Mouse (Mus musculus) embryonic facial prominence, embryonic 15.5 days (tissue): Measurements from ENCODE around the gene C1qtnf3. TPM values are rescaled to one million over a fixed set of nuclear protein-coding genes. Genes with fewer than 3 reads are reported as not detected.

Experiments
- ATAC-seq: fragments of 200-750 bp; cut with Nextera tagmentation; 2 replicates; pipeline ENCODE4 v1.8.0; 2017; ENCODE audit warnings: low read depth, moderate TSS enrichment; ENCODE audit not compliant: insufficient number of reproducible peaks, low FRiP score, low TSS enrichment
- H3K27ac ChIP-seq: fragments of 300-500 bp; sonication (generic); replicated peaks from 2 replicates; pipeline ENCODE4 v1.5.1; 2015; ENCODE audit warnings: mild to moderate bottlenecking, inconsistent platforms
- H3K27me3 ChIP-seq: fragments of 300-500 bp; sonication (generic); 2 replicates; pipeline ENCODE4 v1.6.1; 2015; ENCODE audit warnings: inconsistent platforms
- H3K36me3 ChIP-seq: fragments of 300-500 bp; sonication (generic); 2 replicates; pipeline ENCODE4 v1.6.1; 2015; ENCODE audit warnings: mild to moderate bottlenecking, inconsistent platforms
- H3K4me1 ChIP-seq: fragments of 300-500 bp; sonication (generic); 2 replicates; pipeline ENCODE4 v1.6.1; 2015; ENCODE audit warnings: inconsistent platforms
- H3K4me2 ChIP-seq: fragments of 300-500 bp; sonication (generic); replicated peaks from 2 replicates; pipeline ENCODE4 v1.6.1; 2015; ENCODE audit warnings: mild to moderate bottlenecking, inconsistent platforms
- H3K4me3 ChIP-seq: fragments of 300-500 bp; sonication (generic); replicated peaks from 2 replicates; pipeline ENCODE4 v1.5.1; 2015; ENCODE audit warnings: mild to moderate bottlenecking, inconsistent platforms
- H3K9ac ChIP-seq: fragments of 300-500 bp; sonication (generic); 2 replicates; pipeline ENCODE4 v1.6.1; 2015; ENCODE audit warnings: inconsistent platforms
- H3K9me3 ChIP-seq: fragments of 300-500 bp; sonication (generic); replicated peaks from 2 replicates; pipeline ENCODE4 v1.6.1; 2016; ENCODE audit warnings: inconsistent platforms
- WGBS: fragments of 180-500 bp; shearing (Covaris S2); methylation state at CpG from one replicate; pipeline ENCODE4 v1.1.7; 2015; 5-methylcytosine and 5-hydroxymethylcytosine counted together
- polyA plus RNA-seq: library from polyadenylated mRNA; unstranded; fragments of >200 nt; fragmentation: Nextera tagmentation; extraction: Ambion mirVana; gene quantifications from 2 replicates; pipeline ENCODE4 v1.2.1, GENCODE M21; 2015

C1qtnf3 gene
- polyA plus RNA-seq, 1 experiment from 2014 or later, result 44.5 TPM

DNA sequence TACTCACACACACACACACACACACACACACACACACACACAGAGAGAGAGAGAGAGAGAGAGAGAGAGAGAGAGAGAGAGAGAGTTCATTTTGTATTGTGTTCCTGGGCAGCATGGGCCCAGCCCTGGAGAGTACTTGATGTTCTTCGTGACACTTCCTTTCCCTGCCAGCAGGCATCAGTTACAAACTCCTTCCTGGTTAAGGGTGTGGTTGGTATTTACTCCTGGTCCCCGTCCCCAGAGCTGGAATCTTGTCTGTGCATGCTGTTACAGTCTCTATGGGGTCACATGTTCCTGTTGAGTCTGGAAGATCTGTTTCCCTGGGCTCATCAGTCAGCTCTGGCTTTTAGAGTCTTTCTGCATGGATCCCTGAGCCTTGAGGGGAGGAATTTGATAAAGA lies 38.3 kb downstream of the C1qtnf3 start:
- Histone ChIP-seq H3K27ac (no peak overlapping the region), H3K4me2 (no peak overlapping the region), H3K4me1 (no peaks in the 10 kb centered on the region), H3K27me3 (no peaks in the 10 kb centered on the region), H3K9me3 (no peaks in the 10 kb centered on the region), H3K9ac (no peak overlapping the region), H3K4me3 (no peak overlapping the region), H3K36me3 (peaks cover 18% of the 10 kb centered on the region; the same call in 1 of the 2 replicates)
- WGBS, result 36% methylated on average over 2 of the region's 2 CpGs
- peak; percentile 63; the same call in 1 of the 2 replicates for ATAC-seq

DNA sequence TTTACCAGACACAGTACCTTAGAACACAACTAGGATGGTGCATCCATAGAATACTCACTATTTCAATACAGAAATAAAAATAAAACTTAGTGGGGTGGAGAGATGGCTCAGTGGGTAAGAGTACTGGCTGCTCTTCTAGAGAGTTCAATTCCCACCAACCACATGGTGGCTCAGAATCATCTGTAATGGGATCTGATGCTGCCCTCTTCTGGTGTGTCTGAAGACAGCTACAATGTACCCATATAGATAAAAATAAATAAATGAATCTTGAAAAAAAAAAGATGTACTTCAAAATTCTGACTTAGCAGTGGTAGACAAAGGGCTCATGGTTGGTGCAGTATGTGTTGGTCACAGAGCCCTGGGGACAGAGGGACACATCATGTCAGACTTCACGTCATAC lies 39.4 kb downstream of the C1qtnf3 start:
- Histone ChIP-seq H3K27me3 (no peaks in the 10 kb centered on the region), H3K9me3 (no peaks in the 10 kb centered on the region), H3K9ac (no peak overlapping the region), H3K4me1 (no peaks in the 10 kb centered on the region), H3K27ac (no peak overlapping the region), H3K4me3 (no peak overlapping the region), H3K4me2 (no peak overlapping the region), H3K36me3 (peaks cover 23% of the 10 kb centered on the region)
- no peak for ATAC-seq
- 88% methylated on average over 1 of the region's 1 CpGs for WGBS

DNA sequence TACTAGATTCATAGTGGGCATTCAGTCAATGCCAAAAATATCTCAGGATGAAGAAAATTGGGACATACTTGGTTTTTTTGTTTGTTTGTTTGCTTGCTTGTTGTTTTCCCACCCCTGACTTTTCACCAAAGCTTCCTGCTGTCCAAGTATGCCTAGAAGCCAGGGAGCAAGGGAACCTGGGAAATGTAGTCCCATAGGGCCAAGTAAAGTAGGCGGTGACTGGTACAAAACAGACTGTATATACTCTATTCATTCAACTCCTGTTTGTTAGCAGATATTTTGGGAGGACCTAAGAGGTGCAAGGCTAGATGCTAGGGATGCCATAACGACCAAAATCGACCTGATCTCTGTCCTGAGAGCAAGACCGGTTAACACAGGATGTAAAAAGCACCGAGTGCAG lies 47.7 kb downstream of the C1qtnf3 start:
- Histone ChIP-seq H3K27ac (no peak overlapping the region), H3K9me3 (no peaks in the 10 kb centered on the region), H3K4me2 (no peak overlapping the region), H3K4me1 (no peaks in the 10 kb centered on the region), H3K4me3 (no peak overlapping the region), H3K27me3 (no peaks in the 10 kb centered on the region), H3K36me3 (peaks cover 9% of the 10 kb centered on the region), H3K9ac (no peak overlapping the region)
- no peak for ATAC-seq
- WGBS, result 46% methylated on average over 5 of the region's 5 CpGs

DNA sequence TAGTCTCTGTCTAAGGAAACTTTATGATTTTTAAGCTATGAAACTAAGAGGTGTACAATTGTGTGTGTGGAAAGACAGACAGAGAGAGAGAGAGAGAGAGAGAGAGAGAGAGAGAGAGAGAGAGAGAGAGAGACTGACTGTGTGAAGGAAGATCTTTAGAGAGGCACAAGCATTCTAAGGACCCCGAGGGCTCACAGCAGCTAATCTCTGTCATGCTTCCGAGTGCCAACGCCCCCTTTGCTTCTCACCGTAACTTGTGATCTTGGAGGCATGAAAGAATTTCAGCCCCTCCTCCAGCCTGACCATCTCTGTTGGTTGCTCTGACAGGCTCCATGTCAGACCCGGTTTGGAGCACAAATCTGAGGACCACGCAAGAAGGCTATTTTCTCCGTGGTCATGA lies 48.3 kb downstream of the C1qtnf3 start, which contains the start of gene Slc45a2:
Slc45a2 (plus strand) TSS at position 301 of the 400 bp plus-strand sequence.
- H3K9ac ChIP-seq, result no peak within 1 kb of the TSS
- ATAC-seq, result no peak
- 43% methylated on average over 7 of the region's 7 CpGs for WGBS
- H3K27ac ChIP-seq, result no peak within 1 kb of the TSS
- no peaks in the 10 kb centered on the region for H3K9me3 ChIP-seq
- no peak within 1 kb of the TSS for H3K4me2 ChIP-seq
- no peak within 1 kb of the TSS for H3K4me3 ChIP-seq
- no peaks in the 10 kb centered on the region for H3K27me3 ChIP-seq
- H3K36me3 ChIP-seq, result peaks cover 5% of the 10 kb centered on the region; the same call in 1 of the 2 replicates
- no peaks in the 10 kb centered on the region for H3K4me1 ChIP-seq

DNA sequence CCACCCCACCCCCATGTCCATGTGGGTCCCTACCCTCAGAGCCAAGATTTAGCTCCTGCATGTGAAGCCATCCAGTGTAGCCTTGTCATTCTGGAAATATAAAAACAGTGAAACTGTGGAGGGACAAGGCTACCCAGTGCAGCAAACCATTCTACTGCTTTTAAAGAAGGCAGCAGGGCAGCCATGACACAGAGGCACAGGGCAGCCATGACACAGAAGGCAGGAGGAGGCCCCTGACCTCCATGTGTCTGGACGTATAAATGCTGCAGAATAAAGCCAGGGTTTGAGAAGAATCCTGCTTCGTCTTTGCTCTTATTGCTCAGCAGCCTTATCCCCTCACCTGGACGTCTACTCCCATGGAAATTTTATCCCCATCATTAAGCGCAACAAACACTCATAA lies 51.7 kb downstream of the C1qtnf3 start:
- Histone ChIP-seq H3K4me1 (no peaks in the 10 kb centered on the region), H3K4me3 (no peak overlapping the region), H3K9me3 (no peaks in the 10 kb centered on the region), H3K4me2 (no peak overlapping the region), H3K27me3 (no peaks in the 10 kb centered on the region), H3K36me3 (no peaks in the 10 kb centered on the region), H3K27ac (no peak overlapping the region), H3K9ac (no peak overlapping the region)
- WGBS, result 84% methylated on average over 4 of the region's 4 CpGs
- no peak for ATAC-seq

DNA sequence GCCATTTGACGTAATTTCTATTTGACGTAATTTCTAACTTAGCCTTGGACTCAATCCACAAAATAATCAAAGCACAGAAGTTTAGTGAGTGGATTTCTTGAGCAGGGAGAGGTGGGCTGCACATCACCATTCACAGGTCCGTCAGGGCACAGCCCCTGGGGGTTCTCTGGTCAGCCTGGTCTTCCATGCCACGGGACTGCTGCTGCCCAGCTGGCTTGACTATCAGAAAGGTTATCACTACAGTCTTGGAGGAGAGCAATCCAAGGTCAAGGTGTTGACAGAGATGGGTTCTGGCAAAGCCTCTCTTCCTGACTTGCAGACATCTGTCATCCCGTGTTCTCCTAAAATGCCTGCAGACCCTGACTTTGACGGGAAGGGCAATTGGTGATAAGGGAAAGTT lies 52.5 kb downstream of the C1qtnf3 start:
- Histone ChIP-seq H3K4me1 (no peaks in the 10 kb centered on the region), H3K4me3 (no peak overlapping the region), H3K36me3 (no peaks in the 10 kb centered on the region), H3K9me3 (no peaks in the 10 kb centered on the region), H3K27me3 (no peaks in the 10 kb centered on the region), H3K27ac (no peak overlapping the region), H3K9ac (no peak overlapping the region), H3K4me2 (no peak overlapping the region)
- WGBS, result 73% methylated on average over 6 of the region's 6 CpGs
- ATAC-seq, result no peak

DNA sequence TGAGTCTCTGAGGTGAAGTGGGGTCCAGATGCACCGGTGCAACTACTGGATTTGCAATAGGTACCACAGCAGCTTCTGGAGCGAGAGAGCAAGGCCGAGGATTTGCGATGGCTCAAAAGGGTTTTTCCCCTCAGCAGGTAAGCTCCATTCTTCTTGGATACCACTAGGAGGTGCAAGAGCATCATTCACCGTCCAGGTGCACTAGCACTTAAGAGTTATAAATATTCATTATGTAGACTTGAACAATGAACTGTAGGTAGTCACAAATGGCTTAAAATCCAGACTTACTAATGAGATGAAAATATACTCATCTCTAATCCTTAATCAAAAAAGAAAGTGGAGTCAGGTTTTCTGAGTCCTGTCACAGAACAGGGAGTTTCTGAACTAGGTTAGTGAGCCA lies 56.6 kb downstream of the C1qtnf3 start:
- no peak for ATAC-seq
- 21% methylated on average over 5 of the region's 5 CpGs for WGBS
- H3K4me1 ChIP-seq, result no peaks in the 10 kb centered on the region
- no peak overlapping the region for H3K9ac ChIP-seq
- no peaks in the 10 kb centered on the region for H3K9me3 ChIP-seq
- no peaks in the 10 kb centered on the region for H3K36me3 ChIP-seq
- no peak overlapping the region for H3K4me2 ChIP-seq
- H3K4me3 ChIP-seq, result no peak overlapping the region
- H3K27me3 ChIP-seq, result no peaks in the 10 kb centered on the region
- no peak overlapping the region for H3K27ac ChIP-seq

DNA sequence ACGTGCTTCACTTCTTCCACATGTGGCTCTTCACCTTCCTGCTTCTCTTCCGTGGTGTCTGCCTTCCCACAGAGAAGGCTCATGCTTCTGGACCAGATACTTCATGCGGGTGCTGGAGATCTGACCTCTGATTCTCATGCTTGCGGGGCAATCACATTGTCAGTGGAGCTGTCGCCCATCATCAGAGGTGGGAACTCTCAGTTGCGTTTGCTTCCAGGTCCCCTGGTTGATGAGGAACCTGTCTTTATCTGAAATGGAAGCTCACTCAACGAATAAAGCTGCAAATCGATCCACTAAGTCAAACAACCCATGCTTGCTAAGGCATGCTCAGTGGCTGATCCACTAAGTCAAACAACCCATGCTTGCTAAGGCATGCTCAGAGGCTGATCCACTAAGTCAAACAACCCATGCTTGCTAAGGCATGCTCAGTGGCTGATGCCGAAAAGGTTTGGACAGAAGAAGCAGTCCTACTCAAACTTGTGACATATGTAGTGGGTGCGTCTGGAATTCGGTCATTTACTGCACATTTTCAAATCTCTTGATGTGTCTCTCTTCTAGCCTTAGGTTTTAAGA lies 58.9 kb downstream of the C1qtnf3 start:
- no peak overlapping the region for H3K4me2 ChIP-seq
- H3K27me3 ChIP-seq, result no peaks in the 10 kb centered on the region
- no peak overlapping the region for H3K4me3 ChIP-seq
- no peaks in the 10 kb centered on the region for H3K9me3 ChIP-seq
- no peaks in the 10 kb centered on the region for H3K36me3 ChIP-seq
- no peak overlapping the region for H3K9ac ChIP-seq
- no peaks in the 10 kb centered on the region for H3K4me1 ChIP-seq
- H3K27ac ChIP-seq, result no peak overlapping the region
- no peak for ATAC-seq
- 73% methylated on average over 11 of the region's 11 CpGs for WGBS

DNA sequence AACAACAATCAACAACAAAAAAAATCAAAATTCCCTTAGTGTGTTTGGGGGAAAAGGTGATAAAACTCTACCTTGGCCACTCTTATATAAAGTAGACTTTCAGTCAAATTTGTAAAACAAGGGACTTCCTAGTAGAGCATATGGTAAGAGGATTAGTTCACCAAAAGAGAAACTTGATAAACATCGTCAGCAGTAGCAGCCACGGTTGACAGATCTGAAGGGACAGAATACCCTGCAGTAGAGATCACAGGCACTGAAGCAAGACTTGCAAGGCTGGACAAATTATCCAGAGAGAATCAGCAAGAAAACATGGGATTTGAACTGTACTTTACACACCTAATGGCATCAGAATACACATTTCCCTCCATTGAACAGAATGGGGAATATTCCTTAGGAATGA lies 62.8 kb downstream of the C1qtnf3 start:
- Histone ChIP-seq H3K9ac (no peak overlapping the region), H3K4me1 (no peaks in the 10 kb centered on the region), H3K4me3 (no peak overlapping the region), H3K4me2 (no peak overlapping the region), H3K27ac (no peak overlapping the region), H3K36me3 (no peaks in the 10 kb centered on the region), H3K9me3 (no peaks in the 10 kb centered on the region), H3K27me3 (no peaks in the 10 kb centered on the region)
- 32% methylated on average over 2 of the region's 2 CpGs for WGBS
- no peak for ATAC-seq

DNA sequence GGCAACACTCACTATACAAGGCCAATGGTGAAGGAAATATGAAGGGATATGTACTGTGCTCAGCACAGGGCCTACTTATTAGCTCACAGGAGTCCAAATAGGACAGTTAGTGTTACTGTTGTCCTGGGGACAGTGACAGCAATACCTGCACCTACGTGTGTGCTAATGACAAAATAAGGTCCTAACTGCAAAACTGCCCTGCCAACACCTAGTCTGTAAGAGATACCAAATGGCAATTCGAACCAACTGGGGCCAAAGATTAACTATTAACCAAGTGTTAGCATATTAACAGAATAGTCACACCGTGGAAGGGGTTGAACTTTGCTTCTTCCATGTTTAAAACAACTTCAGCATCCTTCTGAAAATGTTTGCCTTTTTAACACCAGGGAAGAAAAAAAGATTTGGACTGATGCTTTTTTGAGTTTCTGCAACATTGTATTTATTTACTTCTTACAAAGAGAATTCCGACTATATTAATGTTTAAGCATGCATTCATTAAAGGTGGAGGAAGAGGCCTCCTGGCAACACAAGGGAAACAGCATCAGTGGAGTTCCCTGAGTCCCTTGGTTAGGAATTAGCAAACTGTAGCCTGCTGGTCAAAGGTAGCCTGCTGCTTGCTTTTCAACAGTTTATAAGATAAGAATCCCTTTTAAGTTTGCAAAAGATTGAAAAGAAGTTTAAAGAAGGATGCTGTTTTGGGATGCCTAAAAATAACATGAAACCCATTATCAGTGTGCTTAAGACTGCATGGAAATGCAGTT lies 74.8 kb downstream of the C1qtnf3 start:
- H3K4me1 ChIP-seq, result no peaks in the 10 kb centered on the region
- H3K27me3 ChIP-seq, result no peaks in the 10 kb centered on the region
- 70% methylated on average over 4 of the region's 4 CpGs for WGBS
- no peak for ATAC-seq
- no peak overlapping the region for H3K9ac ChIP-seq
- no peaks in the 10 kb centered on the region for H3K9me3 ChIP-seq
- H3K4me3 ChIP-seq, result no peak overlapping the region
- no peak overlapping the region for H3K27ac ChIP-seq
- no peaks in the 10 kb centered on the region for H3K36me3 ChIP-seq
- H3K4me2 ChIP-seq, result no peak overlapping the region
